Mouse (Mus musculus) kidney, postnatal 0 days (tissue): ENCODE data around the gene Olfr702. TPM values are rescaled to one million over a fixed set of nuclear protein-coding genes. Genes with fewer than 3 reads are reported as not detected.
A peak's percentile ranks its signal among the peaks of the same experiment; 100 is the strongest.

Experiments
- ATAC-seq: fragments of 200-750 bp; cut with Nextera tagmentation; replicated peaks from 2 replicates; pipeline ENCODE4 v1.8.0; 2017; ENCODE audit warnings: low read depth, moderate number of reproducible peaks, moderate TSS enrichment, moderate library complexity; ENCODE audit not compliant: low FRiP score
- DNase-seq: peaks from one replicate; pipeline ENCODE4 v3.0.0-alpha.2; 2016; ENCODE audit warnings: low spot score
- H3K27ac ChIP-seq: fragments of 300-500 bp; sonication (generic); 2 replicates; pipeline ENCODE4 v1.5.1; 2014; ENCODE audit warnings: mild to moderate bottlenecking
- H3K27me3 ChIP-seq: fragments of 300-500 bp; sonication (generic); 2 replicates; pipeline ENCODE4 v1.6.1; 2014; ENCODE audit warnings: low read length, mixed read lengths; ENCODE audit not compliant: insufficient read depth
- H3K36me3 ChIP-seq: fragments of 300-500 bp; sonication (generic); 2 replicates; pipeline ENCODE4 v1.6.1; 2014; ENCODE audit warnings: low read length, mixed read lengths; ENCODE audit not compliant: insufficient read depth
- H3K4me1 ChIP-seq: fragments of 300-500 bp; sonication (generic); replicated peaks from 2 replicates; pipeline ENCODE4 v1.6.1; 2014; ENCODE audit warnings: antibody characterized with exemption, low read length, mixed read lengths; ENCODE audit not compliant: insufficient read depth
- H3K4me2 ChIP-seq: fragments of 300-500 bp; sonication (generic); 2 replicates; pipeline ENCODE4 v1.6.1; 2014; ENCODE audit warnings: mild to moderate bottlenecking, low read length, moderate library complexity, mixed read lengths
- H3K4me3 ChIP-seq: fragments of 300-500 bp; sonication (generic); replicated peaks from 2 replicates; pipeline ENCODE4 v1.5.1; 2014; ENCODE audit warnings: low read depth, low read length
- H3K9ac ChIP-seq: fragments of 300-500 bp; sonication (generic); 2 replicates; pipeline ENCODE4 v1.6.1; 2014; ENCODE audit warnings: low read depth, low read length
- H3K9me3 ChIP-seq: fragments of 300-500 bp; sonication (generic); replicated peaks from 2 replicates; pipeline ENCODE4 v1.6.1; 2016; ENCODE audit warnings: low read length, inconsistent platforms, mixed read lengths
- CTCF ChIP-seq: IDR thresholded peaks from 2 replicates; pipeline ENCODE4 v1.5.1; 2016; ENCODE audit warnings: antibody characterized with exemption, low read depth, mild to moderate bottlenecking, moderate library complexity
- WGBS: fragments of 180-500 bp; shearing (Covaris S2); extraction: QIAGEN DNeasy Blood & Tissue Kit; methylation state at CpG from one replicate; pipeline ENCODE4 v1.1.7; 2014; 5-methylcytosine and 5-hydroxymethylcytosine counted together
- polyA plus RNA-seq: library from polyadenylated mRNA; unstranded; fragments of >200 nt; fragmentation: Nextera tagmentation; extraction: Ambion mirVana; gene quantifications from 2 replicates; pipeline ENCODE4 v1.2.1, GENCODE M21; 2015

Olfr702 gene
- polyA plus RNA-seq, 1 experiment from 2014 or later: not detected

DNA sequence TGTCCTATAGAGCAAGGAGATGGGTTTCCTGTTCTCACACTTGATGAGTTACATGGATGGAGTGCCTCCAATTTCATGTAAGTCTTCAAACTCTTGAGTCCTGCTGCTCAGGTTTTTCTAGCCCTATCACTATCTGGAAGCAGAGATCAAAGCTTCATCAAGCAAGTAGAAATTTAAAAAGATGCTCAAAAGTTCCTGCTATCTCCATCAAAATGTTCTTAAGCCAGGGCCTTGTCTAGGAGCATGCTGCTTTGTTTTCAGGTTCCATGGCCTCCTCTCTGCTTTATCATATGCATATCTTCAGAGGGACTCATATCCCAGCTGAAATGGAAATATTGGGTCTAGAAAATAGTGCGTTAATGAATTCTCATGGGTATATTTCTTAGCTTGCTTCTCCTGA lies 25.0 kb downstream of the Olfr702 start, which contains the start of gene Olfr700:
TSS of gene Olfr700 (minus strand) at position 101 of the 400 bp plus-strand sequence.
- no peaks in the 10 kb centered on the region for H3K27me3 ChIP-seq
- H3K9me3 ChIP-seq: no peaks in the 10 kb centered on the region
- DNase-seq (no peak), ATAC-seq (no peak)
- WGBS: 71% methylated on average over 1 of the region's 1 CpGs
- H3K36me3 ChIP-seq: no peaks in the 10 kb centered on the region
- H3K4me1 ChIP-seq: no peaks in the 10 kb centered on the region
- no peak within 1 kb of the TSS for H3K27ac ChIP-seq
- H3K4me3 ChIP-seq: no peak within 1 kb of the TSS
- H3K9ac ChIP-seq: no peak within 1 kb of the TSS
- TF ChIP-seq CTCF: no peak
- H3K4me2 ChIP-seq: no peak within 1 kb of the TSS

DNA sequence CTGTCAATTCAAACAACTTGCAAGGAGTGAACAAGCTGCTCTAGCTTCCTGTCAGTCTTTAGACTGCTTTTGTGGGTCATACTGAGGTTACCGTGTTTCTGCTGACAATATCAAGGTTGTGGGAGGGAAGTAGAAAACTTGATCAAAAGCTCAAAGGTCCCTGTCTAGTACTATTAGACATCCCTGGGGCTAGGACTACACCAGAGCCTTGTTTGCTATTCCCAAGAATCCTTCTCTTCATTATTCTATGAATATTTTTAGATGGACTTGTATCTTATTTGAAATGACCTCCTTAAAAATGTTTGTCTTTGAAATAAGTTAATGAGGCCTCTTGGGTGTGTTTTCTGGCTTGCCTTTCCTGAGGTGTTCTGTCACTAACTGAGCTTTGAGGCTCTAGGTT lies 40.6 kb downstream of the Olfr702 start, which contains the start of gene Olfr699:
TSS of gene Olfr699 (minus strand) at position 101 of the 400 bp plus-strand sequence.
- Histone ChIP-seq H3K4me2 (no peak within 1 kb of the TSS), H3K27ac (no peak within 1 kb of the TSS), H3K9me3 (no peaks in the 10 kb centered on the region), H3K4me3 (no peak within 1 kb of the TSS), H3K36me3 (no peaks in the 10 kb centered on the region), H3K9ac (no peak within 1 kb of the TSS), H3K4me1 (no peaks in the 10 kb centered on the region), H3K27me3 (no peaks in the 10 kb centered on the region)
- no peak for DNase-seq
- TF ChIP-seq CTCF: no peak
- WGBS: 72% methylated on average over 1 of the region's 1 CpGs
- ATAC-seq: no peak

DNA sequence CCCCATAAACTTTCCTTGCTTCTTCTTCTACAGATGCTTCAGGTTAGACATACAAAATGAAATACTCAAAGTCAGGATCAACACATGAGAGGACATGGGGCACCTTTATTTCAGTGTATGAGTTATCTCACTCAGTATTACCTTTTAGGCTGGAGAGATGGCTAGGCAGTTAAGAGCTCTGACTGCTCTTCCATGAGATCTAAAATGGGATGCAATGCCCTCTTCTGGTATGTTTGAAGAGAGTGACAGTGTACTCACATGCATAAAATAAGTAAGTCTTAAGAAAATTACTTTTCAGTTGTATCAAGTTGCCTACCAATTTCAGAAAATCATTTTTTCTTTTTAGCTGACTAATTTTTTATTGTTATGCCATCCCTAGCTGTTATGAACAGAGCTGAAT lies 45.4 kb downstream of the Olfr702 start:
- TF ChIP-seq CTCF: no peak; the same call in 1 of the 2 replicates

More for the DNA sequence above, 45.4 kb downstream of the Olfr702 start:
- Histone ChIP-seq H3K27me3 (no peaks in the 10 kb centered on the region), H3K27ac (no peak overlapping the region), H3K4me1 (no peaks in the 10 kb centered on the region), H3K36me3 (no peaks in the 10 kb centered on the region), H3K9ac (no peak overlapping the region), H3K4me2 (no peak overlapping the region), H3K4me3 (no peak overlapping the region), H3K9me3 (no peaks in the 10 kb centered on the region)
- DNase-seq (peak; percentile 1), ATAC-seq (no peak)

Other genes with a start within 250 kb of the Olfr702 start
- gene Olfr693, start 153.3 kb downstream of the Olfr702 start, polyA plus RNA-seq: not detected in 2 replicates
- gene Olfr694, start 142.1 kb downstream of the Olfr702 start, polyA plus RNA-seq: not detected in 2 replicates
- not detected in 2 replicates for gene Olfr695, start 117.5 kb downstream of the Olfr702 start, polyA plus RNA-seq
- gene Olfr697, start 91.5 kb downstream of the Olfr702 start, polyA plus RNA-seq: not detected in 2 replicates
- gene Olfr698, start 78.5 kb downstream of the Olfr702 start, polyA plus RNA-seq: not detected in 2 replicates
- gene Olfr699, start 40.7 kb downstream of the Olfr702 start, polyA plus RNA-seq: not detected in 2 replicates
- not detected in 2 replicates for gene Olfr700, start 25.1 kb downstream of the Olfr702 start, polyA plus RNA-seq
- not detected in 2 replicates for gene Olfr701, start 19.8 kb downstream of the Olfr702 start, polyA plus RNA-seq
- not detected in 2 replicates for gene Olfr703, start 9.5 kb upstream of the Olfr702 start, polyA plus RNA-seq
- gene Olfr704, start 29.3 kb upstream of the Olfr702 start, polyA plus RNA-seq: not detected in 2 replicates
- not detected in 2 replicates for gene Olfr705, start 43.0 kb upstream of the Olfr702 start, polyA plus RNA-seq
- gene Olfr706, start 54.3 kb upstream of the Olfr702 start, polyA plus RNA-seq: not detected in 2 replicates
- not detected in 2 replicates for gene Olfr707, start 67.3 kb upstream of the Olfr702 start, polyA plus RNA-seq
- gene Olfr1532-ps1, start 74.1 kb upstream of the Olfr702 start, polyA plus RNA-seq: not detected in 2 replicates
- not detected in 2 replicates for gene Olfr709-ps1, start 98.3 kb upstream of the Olfr702 start, polyA plus RNA-seq
- not detected in 2 replicates for gene Olfr710, start 114.4 kb upstream of the Olfr702 start, polyA plus RNA-seq
- not detected in 2 replicates for gene Olfr6, start 130.0 kb upstream of the Olfr702 start, polyA plus RNA-seq
- gene Olfr711, start 141.6 kb upstream of the Olfr702 start, polyA plus RNA-seq: not detected in 2 replicates
- gene Olfr2, start 172.2 kb upstream of the Olfr702 start, polyA plus RNA-seq: not detected in 2 replicates
- not detected in 2 replicates for gene Olfr713, start 197.3 kb upstream of the Olfr702 start, polyA plus RNA-seq
- gene Olfr714, start 237.1 kb upstream of the Olfr702 start, polyA plus RNA-seq: not detected in 2 replicates